Comparison of ENCODE assay signal across 24 mouse cellular contexts in genomic region chr6:52869252-52869651, GRCm38 (mm10).
DNase-seq lines count a peak whose midpoint lies in the region; ATAC-seq lines count a peak whose summit lies in the region.
"Had no signal": no experiment of that assay in that cellular context is flagged by ENCODE, and none has a peak within 500 bp of the region (broad histone marks: within the 10 kb centered on the region; RNA-seq: fewer than 3 reads in every experiment).

No protein-coding gene starts in this region.

- H3K27ac ChIP-seq in heart, embryonic 10.5 days = no peak overlapping the region
- peak overlapping the region; percentile 60 for H3K27ac ChIP-seq in brown adipose tissue, adult 24 weeks (replicated peaks; ENCODE audit: low read depth, low read length)
- H3K27ac ChIP-seq in intestine, embryonic 15.5 days = no peak overlapping the region
- H3K27ac ChIP-seq: embryonic facial prominence, embryonic 15.5 days; forebrain, embryonic 10.5 days; hindbrain, embryonic 10.5 days; hindbrain, embryonic 14.5 days had no signal

- no peaks in the 10 kb centered on the region; the same call in 1 of the 2 replicates for H3K27me3 ChIP-seq in heart, embryonic 10.5 days (ENCODE audit: insufficient read depth, poor library complexity, severe bottlenecking)
- no peaks in the 10 kb centered on the region for H3K27me3 ChIP-seq in intestine, embryonic 15.5 days (replicated peaks)
- H3K27me3 ChIP-seq: embryonic facial prominence, embryonic 15.5 days had no signal

- 85% methylated on average over 2 of the region's 2 CpGs for WGBS in heart, embryonic 10.5 days
- WGBS in intestine, embryonic 15.5 days = 79% methylated on average over 2 of the region's 2 CpGs

- no peaks in the 10 kb centered on the region for H3K36me3 ChIP-seq in heart, embryonic 10.5 days
- H3K36me3 ChIP-seq in intestine, embryonic 15.5 days = no peaks in the 10 kb centered on the region
- H3K36me3 ChIP-seq: embryonic facial prominence, embryonic 15.5 days; forebrain, embryonic 10.5 days; G1E; hindbrain, embryonic 10.5 days had no signal

- H3K9me3 ChIP-seq in heart, embryonic 10.5 days = no peaks in the 10 kb centered on the region
- H3K9me3 ChIP-seq in intestine, embryonic 15.5 days = no peaks in the 10 kb centered on the region
- H3K9me3 ChIP-seq: embryonic facial prominence, embryonic 15.5 days; forebrain, embryonic 10.5 days; G1E; hindbrain, embryonic 10.5 days had no signal

- H3K4me2 ChIP-seq in intestine, embryonic 15.5 days (replicated peaks) = no peak overlapping the region
- H3K4me2 ChIP-seq: embryonic facial prominence, embryonic 15.5 days; hindbrain, embryonic 14.5 days had no signal

- peaks cover 6% of the 10 kb centered on the region for H3K4me1 ChIP-seq in heart, embryonic 10.5 days
- peaks cover 26% of the 10 kb centered on the region for H3K4me1 ChIP-seq in brown adipose tissue, adult 24 weeks (ENCODE audit: control insufficient read depth, insufficient read depth, insufficient read length, low read length)
- peaks cover 3% of the 10 kb centered on the region; the same call in 1 of the 2 replicates for H3K4me1 ChIP-seq in intestine, embryonic 15.5 days (replicated peaks)

- peak; percentile 25 for DNase-seq in adrenal gland, postnatal 10 days
- DNase-seq in adrenal gland, postnatal 36 days = no peak
- DNase-seq in heart, adult 11 months = peak; percentile 91
- DNase-seq in heart, embryonic 10.5 days (ENCODE audit: low spot score) = no peak
- DNase-seq in heart, postnatal 25 days (ENCODE audit: low spot score) = peak; percentile 10
- no peak for DNase-seq in spleen, postnatal 4 days (ENCODE audit: low spot score in 2 of 2)
- DNase-seq: adrenal gland, postnatal 25 days; B cell, adult 2 months; cerebellum, adult 11 months; cerebellum, adult 8-10 months; embryo, embryonic 11 days; gastrocnemius, postnatal 25 days; kidney, adult 9 months had no signal

- intact Hi-C loops in heart, postnatal 25 days (cut with DNase I) = no loop called here

- no peak for ATAC-seq in intestine, embryonic 15.5 days
- ATAC-seq: CD4-positive, CD25-positive, alpha-beta regulatory T cell, adult 4 months; forebrain, embryonic 14.5 days; intestine, embryonic 16.5 days had no signal

- H3K4me3 ChIP-seq in heart, embryonic 10.5 days = no peak overlapping the region
- no peak overlapping the region for H3K4me3 ChIP-seq in brown adipose tissue, adult 24 weeks (ENCODE audit: insufficient read depth, low read depth, low read length)
- no peak overlapping the region for H3K4me3 ChIP-seq in intestine, embryonic 15.5 days (replicated peaks)
- H3K4me3 ChIP-seq: embryonic facial prominence, embryonic 15.5 days; erythroblast, embryonic 14.5 days; forebrain, embryonic 10.5 days; hindbrain, embryonic 10.5 days had no signal

- H3K9ac ChIP-seq in intestine, embryonic 15.5 days = no peak overlapping the region
- H3K9ac ChIP-seq: embryonic facial prominence, embryonic 15.5 days; hindbrain, embryonic 14.5 days had no signal

Comparison
In these comparisons a context has a peak if more than half of its experiments do, and no peak if none do; other contexts are left out.
1. DNase-seq: peak in adrenal gland, postnatal 10 days (single experiment), heart, adult 11 months (single experiment) and heart, postnatal 25 days (single experiment); none in adrenal gland, postnatal 36 days (0 of 2), heart, embryonic 10.5 days (single experiment) and spleen, postnatal 4 days (0 of 2).